Mouse (Mus musculus) heart, embryonic 13.5 days (tissue): ENCODE measurements around the gene Fads2. TPM values are rescaled to one million over a fixed set of nuclear protein-coding genes. Genes with fewer than 3 reads are reported as not detected.
A peak's percentile ranks its signal among the peaks of the same experiment; 100 is the strongest.

ENCODE experiments used
- ATAC-seq: fragments of 200-750 bp; cut with Nextera tagmentation; 2 replicates; pipeline ENCODE4 v1.8.0; 2017; ENCODE audit warnings: moderate TSS enrichment; ENCODE audit not compliant: insufficient number of reproducible peaks, low FRiP score, low TSS enrichment; ENCODE audit errors: extremely low read depth
- H3K27ac ChIP-seq: fragments of 300-500 bp; sonication (generic); replicated peaks from 2 replicates; pipeline ENCODE4 v1.5.1; 2015; ENCODE audit warnings: moderate library complexity, mild to moderate bottlenecking, inconsistent platforms
- H3K27me3 ChIP-seq: fragments of 300-500 bp; sonication (generic); replicated peaks from 2 replicates; pipeline ENCODE4 v1.6.1; 2015; ENCODE audit warnings: mild to moderate bottlenecking, inconsistent platforms
- H3K36me3 ChIP-seq: fragments of 300-500 bp; sonication (generic); 2 replicates; pipeline ENCODE4 v1.6.1; 2015; ENCODE audit warnings: mild to moderate bottlenecking, inconsistent platforms
- H3K4me1 ChIP-seq: fragments of 300-500 bp; sonication (generic); 2 replicates; pipeline ENCODE4 v1.6.1; 2015; ENCODE audit warnings: inconsistent platforms
- H3K4me2 ChIP-seq: fragments of 300-500 bp; sonication (generic); 2 replicates; pipeline ENCODE4 v1.6.1; 2015; ENCODE audit warnings: inconsistent platforms, mild to moderate bottlenecking, moderate library complexity
- H3K4me3 ChIP-seq: fragments of 300-500 bp; sonication (generic); 2 replicates; pipeline ENCODE4 v1.5.1; 2015; ENCODE audit warnings: moderate library complexity, mild to moderate bottlenecking, inconsistent platforms
- H3K9ac ChIP-seq: fragments of 300-500 bp; sonication (generic); 2 replicates; pipeline ENCODE4 v1.6.1; 2015; ENCODE audit warnings: inconsistent platforms, mild to moderate bottlenecking, moderate library complexity
- H3K9me3 ChIP-seq: fragments of 300-500 bp; sonication (generic); 2 replicates; pipeline ENCODE4 v1.6.1; 2016; ENCODE audit warnings: inconsistent platforms
- WGBS: fragments of 180-500 bp; shearing (Covaris S2); methylation state at CpG from one replicate; pipeline ENCODE4 v1.1.7; 2015; ENCODE audit warnings: mixed read lengths; 5-methylcytosine and 5-hydroxymethylcytosine counted together
- polyA plus RNA-seq: library from polyadenylated mRNA; unstranded; fragments of >200 nt; fragmentation: Nextera tagmentation; extraction: Ambion mirVana; gene quantifications from 2 replicates; pipeline ENCODE4 v1.2.1, GENCODE M21; 2015

Fads2 gene
- polyA plus RNA-seq, 1 experiment from 2014 or later, result 50.3 TPM

GRCm38 (mm10) chr19:10053692-10054260 is 47.8 kb downstream of the Fads2 start:
- Histone ChIP-seq H3K27ac (no peak overlapping the region), H3K9ac (no peak overlapping the region), H3K4me2 (no peak overlapping the region), H3K27me3 (no peaks in the 10 kb centered on the region), H3K9me3 (no peaks in the 10 kb centered on the region), H3K4me3 (no peak overlapping the region), H3K4me1 (peaks cover 24% of the 10 kb centered on the region), H3K36me3 (peaks cover 71% of the 10 kb centered on the region)
- ATAC-seq, result no peak
- WGBS, result 90% methylated on average over 10 of the region's 10 CpGs

- Histone ChIP-seq H3K27ac (no peak overlapping the region), H3K4me1 (peaks cover 31% of the 10 kb centered on the region), H3K27me3 (no peaks in the 10 kb centered on the region), H3K4me3 (no peak overlapping the region), H3K9me3 (no peaks in the 10 kb centered on the region), H3K36me3 (peaks cover 61% of the 10 kb centered on the region), H3K9ac (no peak overlapping the region), H3K4me2 (no peak overlapping the region)
- WGBS, result 84% methylated on average over 4 of the region's 4 CpGs
- no peak for ATAC-seq
These were observed 48.8 kb downstream of the Fads2 start for GRCm38 (mm10) chr19:10052698-10053097.

GRCm38 (mm10) chr19:10050438-10050837 is 51.1 kb downstream of the Fads2 start:
- WGBS, result 66% methylated on average over 2 of the region's 2 CpGs
- no peak for ATAC-seq
- Histone ChIP-seq H3K4me3 (no peak overlapping the region), H3K27me3 (no peaks in the 10 kb centered on the region), H3K4me2 (no peak overlapping the region), H3K4me1 (peaks cover 53% of the 10 kb centered on the region), H3K9me3 (no peaks in the 10 kb centered on the region), H3K9ac (no peak overlapping the region), H3K27ac (no peak overlapping the region), H3K36me3 (peaks cover 39% of the 10 kb centered on the region)

- ATAC-seq, result no peak
- no peak overlapping the region for H3K4me2 ChIP-seq
- no peak overlapping the region for H3K27ac ChIP-seq
- no peaks in the 10 kb centered on the region for H3K27me3 ChIP-seq
- peaks cover 61% of the 10 kb centered on the region for H3K4me1 ChIP-seq
- no peak overlapping the region for H3K4me3 ChIP-seq
- no peaks in the 10 kb centered on the region for H3K9me3 ChIP-seq
- peak overlapping the region; percentile 1; the same call in 1 of the 2 replicates for H3K9ac ChIP-seq
- H3K36me3 ChIP-seq, result peaks cover 39% of the 10 kb centered on the region
These were observed 52.0 kb downstream of the Fads2 start for GRCm38 (mm10) chr19:10049533-10049932.

GRCm38 (mm10) chr19:10046983-10047382 is 54.6 kb downstream of the Fads2 start:
- H3K9ac ChIP-seq, result peak overlapping the region; percentile 45
- no peak for ATAC-seq
- peaks cover 20% of the 10 kb centered on the region for H3K36me3 ChIP-seq
- H3K4me2 ChIP-seq, result peak overlapping the region; percentile 10; the same call in 1 of the 2 replicates
- H3K4me1 ChIP-seq, result peaks cover 87% of the 10 kb centered on the region
- no peaks in the 10 kb centered on the region for H3K27me3 ChIP-seq
- 33% methylated on average over 3 of the region's 3 CpGs for WGBS
- peak overlapping the region; percentile 71 for H3K27ac ChIP-seq
- no peak overlapping the region for H3K4me3 ChIP-seq
- no peaks in the 10 kb centered on the region for H3K9me3 ChIP-seq

- H3K4me2 ChIP-seq, result peak overlapping the region; percentile 10; the same call in 1 of the 2 replicates
- no peak for ATAC-seq
These were observed 55.2 kb downstream of the Fads2 start for GRCm38 (mm10) chr19:10046346-10046745.

GRCm38 (mm10) chr19:10045707-10046106 is 55.8 kb downstream of the Fads2 start:
- Histone ChIP-seq H3K4me2 (0 out of 2 replicates have a peak overlapping the region, but pooled peaks have one; percentile 10), H3K4me3 (no peak overlapping the region), H3K27me3 (no peaks in the 10 kb centered on the region), H3K9me3 (no peaks in the 10 kb centered on the region), H3K4me1 (peaks cover 90% of the 10 kb centered on the region), H3K9ac (peak overlapping the region; percentile 4; the same call in 1 of the 2 replicates), H3K36me3 (peaks cover 17% of the 10 kb centered on the region), H3K27ac (peak overlapping the region; percentile 71)
- no peak for ATAC-seq
- WGBS, result 43% methylated on average over 2 of the region's 2 CpGs

More at GRCm38 (mm10) chr19:10046346-10046745, 55.2 kb downstream of the Fads2 start:
- Histone ChIP-seq H3K9me3 (no peaks in the 10 kb centered on the region), H3K27ac (peak overlapping the region; percentile 71), H3K4me1 (peaks cover 89% of the 10 kb centered on the region), H3K9ac (peak overlapping the region; percentile 45), H3K4me3 (no peak overlapping the region), H3K27me3 (no peaks in the 10 kb centered on the region), H3K36me3 (peaks cover 17% of the 10 kb centered on the region)
- WGBS, result 30% methylated on average over 4 of the region's 4 CpGs

GRCm38 (mm10) chr19:10043643-10044042 is 57.9 kb downstream of the Fads2 start:
- Histone ChIP-seq H3K4me3 (peak overlapping the region; percentile 81), H3K9me3 (no peaks in the 10 kb centered on the region), H3K4me2 (peak overlapping the region; percentile 84), H3K27ac (peak overlapping the region; percentile 90), H3K36me3 (peaks cover 17% of the 10 kb centered on the region), H3K9ac (peak overlapping the region; percentile 92), H3K27me3 (no peaks in the 10 kb centered on the region), H3K4me1 (peaks cover 90% of the 10 kb centered on the region)
- 0 out of 2 replicates have a peak, but pooled peaks have one; percentile 7 for ATAC-seq

- H3K27ac ChIP-seq, result peak overlapping the region; percentile 90
- peak overlapping the region; percentile 84 for H3K4me2 ChIP-seq
- ATAC-seq, result no peak
- H3K9ac ChIP-seq, result peak overlapping the region; percentile 92
- H3K4me1 ChIP-seq, result peaks cover 94% of the 10 kb centered on the region
- peak overlapping the region; percentile 81 for H3K4me3 ChIP-seq
- H3K9me3 ChIP-seq, result no peaks in the 10 kb centered on the region
- peaks cover 17% of the 10 kb centered on the region for H3K36me3 ChIP-seq
- no peaks in the 10 kb centered on the region for H3K27me3 ChIP-seq
- 66% methylated on average over 4 of the region's 4 CpGs for WGBS
These were observed 58.7 kb downstream of the Fads2 start for GRCm38 (mm10) chr19:10042816-10043215.

- 0 out of 2 replicates have a peak, but pooled peaks have one; percentile 7 for ATAC-seq
- Histone ChIP-seq H3K9me3 (no peaks in the 10 kb centered on the region), H3K27me3 (no peaks in the 10 kb centered on the region), H3K4me2 (peak overlapping the region; percentile 84), H3K27ac (peak overlapping the region; percentile 90), H3K36me3 (peaks cover 21% of the 10 kb centered on the region), H3K9ac (peak overlapping the region; percentile 92), H3K4me3 (peak overlapping the region; percentile 81), H3K4me1 (peaks cover 94% of the 10 kb centered on the region)
- WGBS, result 24% methylated on average over 6 of the region's 6 CpGs
These were observed 59.3 kb downstream of the Fads2 start for GRCm38 (mm10) chr19:10042232-10042631.

- H3K36me3 ChIP-seq, result peaks cover 21% of the 10 kb centered on the region
- ATAC-seq, result peak; percentile 75
- WGBS, result under 1% methylated on average over 69 of the region's 69 CpGs
- H3K27me3 ChIP-seq, result no peaks in the 10 kb centered on the region
- H3K27ac ChIP-seq, result peak within 1 kb of the TSS; percentile 90
- peaks cover 91% of the 10 kb centered on the region for H3K4me1 ChIP-seq
- H3K9me3 ChIP-seq, result no peaks in the 10 kb centered on the region
- H3K4me3 ChIP-seq, result peak within 1 kb of the TSS; percentile 81
- H3K4me2 ChIP-seq, result peak within 1 kb of the TSS; percentile 84
- H3K9ac ChIP-seq, result peak within 1 kb of the TSS; percentile 92
These were observed 60.0 kb downstream of the Fads2 start, which contains the start of gene Fads3 for GRCm38 (mm10) chr19:10041388-10042148. Gene Fads3, plus strand, starts transcription at chr19:10041569.
